Mouse (Mus musculus) forelimb bud, embryonic 11.5 days (tissue): ENCODE results near the gene Btbd35f27.
"Not testable (repeated sequence)": the region's sequence is repeated elsewhere in the genome, so short reads cannot be mapped to it uniquely, and the experiment has no call there.

Experiments used
- DNase-seq: peaks from one replicate; pipeline ENCODE4 v3.0.0-alpha.2; 2012; ENCODE audit warnings: low read depth, low spot score

Btbd35f27 gene

DNA sequence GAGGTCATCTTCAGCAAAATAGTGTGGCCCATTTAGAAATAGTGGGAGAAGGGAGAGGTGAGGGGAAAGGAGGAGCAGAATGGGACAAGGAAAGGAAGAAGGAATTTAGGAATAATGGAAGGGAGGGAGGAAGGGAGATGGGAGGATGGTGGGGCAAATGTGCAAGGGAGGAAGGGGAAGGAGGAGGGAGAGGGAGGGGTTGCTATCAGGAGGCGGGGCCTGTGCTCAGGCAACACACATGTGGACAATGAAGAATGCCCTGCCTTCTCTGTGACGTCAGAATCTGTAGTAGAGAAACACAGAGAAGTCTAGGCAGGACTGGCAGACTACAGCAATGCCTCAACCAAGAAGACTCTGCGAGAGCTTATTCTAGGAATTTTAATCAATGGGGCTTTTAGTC is at the start of gene Btbd35f27:
TSS of gene Btbd35f27 (plus strand) at position 301 of the 400 bp plus-strand sequence.
- DNase-seq, result not testable (repeated sequence)
